Mouse (Mus musculus) testis, adult 2 months (tissue): ENCODE data around the gene Ddit4.

Experiments
- CTCF ChIP-seq: fragments of 200-500 bp; IDR thresholded peaks from 2 replicates; pipeline ENCODE4 v1.5.1; 2012; ENCODE audit warnings: low read depth, mild to moderate bottlenecking, inconsistent platforms, low read length, moderate library complexity; ENCODE audit not compliant: control insufficient read depth, insufficient read depth, insufficient replicate concordance
- POLR2A ChIP-seq: fragments of 200-500 bp; IDR thresholded peaks from 2 replicates; pipeline ENCODE4 v1.6.1; 2012; ENCODE audit warnings: low read depth, mild to moderate bottlenecking, inconsistent platforms, low read length, moderate library complexity; ENCODE audit not compliant: control insufficient read depth

GRCm38 (mm10) chr10:59981792-59982191, 30.2 kb upstream of the Ddit4 start:
- no peak for TF ChIP-seq CTCF
- no peak for TF ChIP-seq POLR2A
